Mouse (Mus musculus): Measurements from ENCODE around the gene Kdm5a. TPM values are rescaled to one million over a fixed set of nuclear protein-coding genes. Genes with fewer than 3 reads are reported as not detected.

The Kdm5a gene
- polyA plus RNA-seq, 1 experiment from 2014 or later: 38.5 TPM

DNA sequence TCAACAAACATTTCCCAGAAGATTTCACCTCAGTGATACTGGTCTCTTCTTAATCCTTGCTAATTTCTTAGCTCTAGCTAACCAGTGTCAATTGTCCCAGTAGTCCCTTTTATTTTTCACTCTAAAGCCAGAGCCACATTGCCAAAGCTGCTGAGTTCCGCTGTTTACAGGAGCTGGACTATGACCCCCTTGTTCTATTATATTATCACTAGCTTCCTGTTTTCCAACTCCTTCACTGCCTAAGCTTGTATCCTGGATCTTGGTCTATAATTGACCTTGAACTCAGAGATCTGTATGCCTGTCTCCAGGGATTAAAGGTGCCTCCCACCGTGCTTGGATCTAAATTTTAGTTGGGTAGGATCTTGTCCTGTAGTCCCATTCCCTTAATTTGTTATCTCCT is 12.8 kb downstream of the Kdm5a start:
- ATAC-seq (ENCODE audit: insufficient number of reproducible peaks, insufficient read depth, low FRiP score, low read depth): no peak
- peaks cover 94% of the 10 kb centered on the region for H3K36me3 ChIP-seq (ENCODE audit: control insufficient read depth, insufficient read depth, low read length)
- no peaks in the 10 kb centered on the region for H3K4me1 ChIP-seq (ENCODE audit: control insufficient read depth in 2 of 2, insufficient read depth in 2 of 2, low read length in 2 of 2)
- WGBS: 93% methylated on average over 2 of the region's 2 CpGs
- no peak overlapping the region for H3K27ac ChIP-seq (replicated peaks in 1 of 2; ENCODE audit: control insufficient read depth in 1 of 2, insufficient read depth in 1 of 2, low read depth in 2 of 2, low read length in 2 of 2)
- H3K27me3 ChIP-seq (ENCODE audit: control insufficient read depth, insufficient read depth, low read length): no peaks in the 10 kb centered on the region
- H3K9ac ChIP-seq (ENCODE audit: low read length): no peak overlapping the region
- H3K4me3 ChIP-seq (ENCODE audit: control insufficient read depth in 1 of 2, insufficient read depth in 1 of 2, low read depth in 1 of 2, low read length in 2 of 2): no peak overlapping the region
- peaks cover 5% of the 10 kb centered on the region; the same call in 1 of the 2 replicates for H3K9me3 ChIP-seq (ENCODE audit: control insufficient read depth, low read length)
- no peak overlapping the region for H3K4me2 ChIP-seq (ENCODE audit: low read length)

DNA sequence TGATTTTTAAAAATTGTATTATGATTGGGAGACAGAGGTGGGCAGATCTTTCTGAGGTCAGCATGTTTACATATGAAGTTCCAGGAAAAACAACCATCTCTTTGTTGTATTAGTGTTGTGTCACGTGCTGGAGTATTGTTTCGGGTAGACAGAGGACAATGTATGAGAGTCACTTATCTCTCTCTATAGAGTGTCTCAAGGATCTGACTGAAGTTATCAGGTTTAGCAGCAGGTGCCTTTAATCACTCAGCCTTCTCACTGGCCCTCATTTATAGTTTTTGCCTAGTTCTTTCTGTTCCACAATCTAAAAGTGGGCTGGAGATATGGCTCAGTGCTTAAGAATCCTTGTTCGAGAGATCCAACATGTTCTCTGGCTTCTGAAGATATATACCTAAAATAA is 26.1 kb downstream of the Kdm5a start:
- no peak for ATAC-seq (ENCODE audit: insufficient number of reproducible peaks, insufficient read depth, low FRiP score, low read depth)
- Histone ChIP-seq H3K27ac (replicated peaks in 1 of 2; ENCODE audit: control insufficient read depth in 1 of 2, insufficient read depth in 1 of 2, low read depth in 2 of 2, low read length in 2 of 2) (no peak overlapping the region), H3K4me1 (ENCODE audit: control insufficient read depth in 2 of 2, insufficient read depth in 2 of 2, low read length in 2 of 2) (no peaks in the 10 kb centered on the region), H3K27me3 (ENCODE audit: control insufficient read depth, insufficient read depth, low read length) (no peaks in the 10 kb centered on the region), H3K9me3 (ENCODE audit: control insufficient read depth, low read length) (no peaks in the 10 kb centered on the region), H3K4me2 (ENCODE audit: low read length) (no peak overlapping the region), H3K36me3 (ENCODE audit: control insufficient read depth, insufficient read depth, low read length) (peaks cover 91% of the 10 kb centered on the region), H3K9ac (ENCODE audit: low read length) (no peak overlapping the region), H3K4me3 (ENCODE audit: control insufficient read depth in 1 of 2, insufficient read depth in 1 of 2, low read depth in 1 of 2, low read length in 2 of 2) (no peak overlapping the region)
- WGBS: 75% methylated on average over 3 of the region's 3 CpGs

DNA sequence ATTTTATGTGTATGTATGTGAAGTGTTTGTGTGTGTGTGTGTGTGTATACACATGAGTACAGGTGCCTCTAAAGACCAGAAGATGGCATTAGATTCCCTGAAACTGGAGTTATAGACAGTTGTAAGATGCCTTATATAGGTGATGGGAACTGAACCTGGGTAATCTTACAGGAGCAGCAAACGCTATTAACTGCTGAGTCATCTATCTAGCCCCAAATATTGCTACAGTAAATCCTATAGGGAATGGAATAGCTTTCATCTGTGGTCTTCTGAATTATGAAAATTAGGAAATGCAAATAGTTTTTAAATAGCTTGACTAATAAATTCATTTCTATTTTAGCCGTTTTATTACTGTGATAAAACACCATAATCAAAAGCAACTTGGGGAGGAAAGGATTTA is 28.9 kb downstream of the Kdm5a start:
- Histone ChIP-seq H3K36me3 (ENCODE audit: control insufficient read depth, insufficient read depth, low read length) (peaks cover 96% of the 10 kb centered on the region), H3K27me3 (ENCODE audit: control insufficient read depth, insufficient read depth, low read length) (no peaks in the 10 kb centered on the region), H3K4me3 (ENCODE audit: control insufficient read depth in 1 of 2, insufficient read depth in 1 of 2, low read depth in 1 of 2, low read length in 2 of 2) (no peak overlapping the region), H3K4me2 (ENCODE audit: low read length) (no peak overlapping the region), H3K4me1 (ENCODE audit: control insufficient read depth in 2 of 2, insufficient read depth in 2 of 2, low read length in 2 of 2) (no peaks in the 10 kb centered on the region), H3K9me3 (ENCODE audit: control insufficient read depth, low read length) (no peaks in the 10 kb centered on the region), H3K27ac (replicated peaks in 1 of 2; ENCODE audit: control insufficient read depth in 1 of 2, insufficient read depth in 1 of 2, low read depth in 2 of 2, low read length in 2 of 2) (no peak overlapping the region), H3K9ac (ENCODE audit: low read length) (no peak overlapping the region)
- no peak for ATAC-seq (ENCODE audit: insufficient number of reproducible peaks, insufficient read depth, low FRiP score, low read depth)
- WGBS: 93% methylated on average over 2 of the region's 2 CpGs

- peaks cover 96% of the 10 kb centered on the region for H3K36me3 ChIP-seq (ENCODE audit: control insufficient read depth, insufficient read depth, low read length)
- WGBS: 91% methylated on average over 5 of the region's 5 CpGs
These were observed 31.9 kb downstream of the Kdm5a start for GRCm38 (mm10) chr6:120395622-120396345.

DNA sequence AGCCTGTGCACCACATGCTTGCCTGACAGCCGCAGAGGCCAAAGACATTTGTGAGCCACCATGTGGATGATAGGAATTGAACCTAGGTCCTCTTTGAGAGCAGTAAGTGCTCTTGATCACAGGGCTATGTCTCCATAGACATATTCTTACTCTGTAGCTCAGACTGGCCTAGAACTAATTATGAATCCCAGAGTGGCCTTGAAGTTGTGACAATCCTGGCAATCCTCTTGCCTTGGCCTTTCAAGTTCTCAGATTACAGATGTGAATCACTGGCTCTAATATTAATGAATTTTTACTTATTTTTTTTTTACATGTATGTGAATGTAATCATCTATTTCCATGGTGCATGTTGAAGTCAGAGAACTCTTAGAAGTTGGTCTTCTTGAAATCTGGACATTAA is 40.0 kb downstream of the Kdm5a start:
- ATAC-seq (ENCODE audit: insufficient number of reproducible peaks, insufficient read depth, low FRiP score, low read depth): no peak
- 91% methylated on average over 1 of the region's 1 CpGs for WGBS
- H3K9me3 ChIP-seq (ENCODE audit: control insufficient read depth, low read length): no peaks in the 10 kb centered on the region
- no peak overlapping the region for H3K27ac ChIP-seq (replicated peaks in 1 of 2; ENCODE audit: control insufficient read depth in 1 of 2, insufficient read depth in 1 of 2, low read depth in 2 of 2, low read length in 2 of 2)
- peaks cover 92% of the 10 kb centered on the region for H3K36me3 ChIP-seq (ENCODE audit: control insufficient read depth, insufficient read depth, low read length)
- H3K27me3 ChIP-seq (ENCODE audit: control insufficient read depth, insufficient read depth, low read length): no peaks in the 10 kb centered on the region
- H3K4me1 ChIP-seq (ENCODE audit: control insufficient read depth in 2 of 2, insufficient read depth in 2 of 2, low read length in 2 of 2): no peaks in the 10 kb centered on the region
- no peak overlapping the region for H3K4me3 ChIP-seq (ENCODE audit: control insufficient read depth in 1 of 2, insufficient read depth in 1 of 2, low read depth in 1 of 2, low read length in 2 of 2)
- no peak overlapping the region for H3K9ac ChIP-seq (ENCODE audit: low read length)
- H3K4me2 ChIP-seq (ENCODE audit: low read length): no peak overlapping the region

More at GRCm38 (mm10) chr6:120395622-120396345, 31.9 kb downstream of the Kdm5a start:
- Histone ChIP-seq H3K9ac (ENCODE audit: low read length) (no peak overlapping the region), H3K27me3 (ENCODE audit: control insufficient read depth, insufficient read depth, low read length) (no peaks in the 10 kb centered on the region), H3K9me3 (ENCODE audit: control insufficient read depth, low read length) (no peaks in the 10 kb centered on the region), H3K4me3 (ENCODE audit: control insufficient read depth in 1 of 2, insufficient read depth in 1 of 2, low read depth in 1 of 2, low read length in 2 of 2) (no peak overlapping the region), H3K4me2 (ENCODE audit: low read length) (no peak overlapping the region), H3K27ac (replicated peaks in 1 of 2; ENCODE audit: control insufficient read depth in 1 of 2, insufficient read depth in 1 of 2, low read depth in 2 of 2, low read length in 2 of 2) (no peak overlapping the region), H3K4me1 (ENCODE audit: control insufficient read depth in 2 of 2, insufficient read depth in 2 of 2, low read length in 2 of 2) (no peaks in the 10 kb centered on the region)
- ATAC-seq (ENCODE audit: insufficient number of reproducible peaks, insufficient read depth, low FRiP score, low read depth): no peak

- peaks cover 74% of the 10 kb centered on the region for H3K36me3 ChIP-seq (ENCODE audit: control insufficient read depth, insufficient read depth, low read length)
These were observed 74.2 kb downstream of the Kdm5a start for GRCm38 (mm10) chr6:120438161-120438560.

GRCm38 (mm10) chr6:120442171-120442749 is 78.3 kb downstream of the Kdm5a start:
- no peak for ATAC-seq (ENCODE audit: insufficient number of reproducible peaks, insufficient read depth, low FRiP score, low read depth)
- H3K4me3 ChIP-seq (ENCODE audit: control insufficient read depth in 1 of 2, insufficient read depth in 1 of 2, low read depth in 1 of 2, low read length in 2 of 2): no peak overlapping the region
- no peak overlapping the region for H3K27ac ChIP-seq (replicated peaks in 1 of 2; ENCODE audit: control insufficient read depth in 1 of 2, insufficient read depth in 1 of 2, low read depth in 2 of 2, low read length in 2 of 2)
- H3K4me1 ChIP-seq (ENCODE audit: control insufficient read depth in 2 of 2, insufficient read depth in 2 of 2, low read length in 2 of 2): peaks cover 0 to 15% of the 10 kb centered on the region in 2 experiments; a peak in 3 of 4 replicates
- H3K27me3 ChIP-seq (ENCODE audit: control insufficient read depth, insufficient read depth, low read length): no peaks in the 10 kb centered on the region
- peaks cover 56% of the 10 kb centered on the region for H3K36me3 ChIP-seq (ENCODE audit: control insufficient read depth, insufficient read depth, low read length)
- no peaks in the 10 kb centered on the region for H3K9me3 ChIP-seq (ENCODE audit: control insufficient read depth, low read length)
- H3K4me2 ChIP-seq (ENCODE audit: low read length): no peak overlapping the region
- WGBS: 87% methylated on average over 4 of the region's 4 CpGs
- H3K9ac ChIP-seq (ENCODE audit: low read length): no peak overlapping the region

More at GRCm38 (mm10) chr6:120438161-120438560, 74.2 kb downstream of the Kdm5a start:
- no peak overlapping the region for H3K9ac ChIP-seq (ENCODE audit: low read length)
- no peaks in the 10 kb centered on the region for H3K9me3 ChIP-seq (ENCODE audit: control insufficient read depth, low read length)
- H3K27me3 ChIP-seq (ENCODE audit: control insufficient read depth, insufficient read depth, low read length): no peaks in the 10 kb centered on the region
- H3K27ac ChIP-seq (replicated peaks in 1 of 2; ENCODE audit: control insufficient read depth in 1 of 2, insufficient read depth in 1 of 2, low read depth in 2 of 2, low read length in 2 of 2): no peak overlapping the region
- no peak overlapping the region for H3K4me2 ChIP-seq (ENCODE audit: low read length)
- H3K4me1 ChIP-seq (ENCODE audit: control insufficient read depth in 2 of 2, insufficient read depth in 2 of 2, low read length in 2 of 2): peaks cover 0 to 7% of the 10 kb centered on the region in 2 experiments; a peak in 3 of 4 replicates
- no peak for ATAC-seq (ENCODE audit: insufficient number of reproducible peaks, insufficient read depth, low FRiP score, low read depth)
- H3K4me3 ChIP-seq (ENCODE audit: control insufficient read depth in 1 of 2, insufficient read depth in 1 of 2, low read depth in 1 of 2, low read length in 2 of 2): no peak overlapping the region
- WGBS: 87% methylated on average over 3 of the region's 3 CpGs
